Comparison of ENCODE assay signal across 30 mouse cellular contexts in the genomic region with DNA sequence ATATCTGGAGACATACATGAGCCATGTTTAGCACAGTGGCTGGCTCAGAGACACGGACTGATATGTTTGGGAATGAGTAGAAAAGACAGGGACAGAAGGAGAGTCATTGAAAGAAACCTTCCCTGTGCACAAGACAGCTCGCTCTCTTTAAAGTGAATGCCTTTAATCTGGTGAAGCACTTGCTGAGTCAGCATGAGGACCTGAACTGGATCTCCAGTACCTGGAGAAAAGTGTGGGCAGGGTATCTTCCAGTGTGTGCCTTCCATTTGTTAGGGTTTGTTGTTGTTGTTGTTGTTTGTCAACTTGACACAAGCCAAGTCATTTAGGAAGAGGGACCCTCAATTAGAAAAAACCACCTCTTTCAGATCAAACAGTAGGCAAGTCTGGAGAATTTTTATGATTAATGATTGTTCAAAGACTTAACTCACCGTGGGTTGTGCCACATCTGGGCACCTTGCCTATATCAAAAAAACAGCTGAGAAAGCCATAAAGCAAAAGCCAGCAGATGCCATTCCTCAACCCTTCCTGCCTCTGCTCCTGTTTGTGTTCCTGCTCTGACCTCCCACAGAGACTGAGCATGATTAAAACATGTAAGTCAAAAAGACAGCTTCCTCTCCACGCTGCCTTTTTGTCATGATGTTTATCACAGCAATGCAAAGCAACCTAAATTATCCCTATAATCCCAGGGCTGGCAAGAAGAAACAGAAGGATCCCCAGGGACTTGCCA. TPM values are rescaled to one million over a fixed set of nuclear protein-coding genes. Genes with fewer than 3 reads are reported as not detected.
DNase-seq lines count a peak whose midpoint lies in the region; ATAC-seq and TF ChIP-seq lines count a peak whose summit lies in the region.
"Had no signal": no experiment of that assay in that cellular context is flagged by ENCODE, and none has a peak within 500 bp of the region (broad histone marks: within the 10 kb centered on the region; RNA-seq: fewer than 3 reads in every experiment).

No protein-coding gene starts in this region.

- H3K4me3 ChIP-seq in kidney, embryonic 14.5 days (ENCODE audit: low read length): no peak overlapping the region
- 0 out of 2 replicates have a peak overlapping the region, but pooled peaks have one; percentile 8 for H3K4me3 ChIP-seq in liver, embryonic 16.5 days (ENCODE audit: low read depth, low read length)
- H3K4me3 ChIP-seq in liver, embryonic 12.5 days: no peak overlapping the region
- H3K4me3 ChIP-seq in layer of hippocampus, adult 2 months: no peak overlapping the region
- H3K4me3 ChIP-seq: forebrain, embryonic 10.5 days; heart, embryonic 12.5 days; midbrain, embryonic 10.5 days had no signal

- H3K36me3 ChIP-seq in kidney, embryonic 14.5 days (ENCODE audit: control insufficient read depth, insufficient read depth, low read length): no peaks in the 10 kb centered on the region
- no peaks in the 10 kb centered on the region for H3K36me3 ChIP-seq in liver, embryonic 16.5 days (ENCODE audit: control insufficient read depth, insufficient read depth)
- no peaks in the 10 kb centered on the region for H3K36me3 ChIP-seq in liver, embryonic 12.5 days
- H3K36me3 ChIP-seq: forebrain, embryonic 10.5 days; heart, embryonic 12.5 days; midbrain, embryonic 10.5 days had no signal

- peak; percentile 39 for DNase-seq in kidney, adult 18-20 months
- DNase-seq in kidney, postnatal 25 days: peak; percentile 56 to 62
- DNase-seq in layer of hippocampus, adult 2 months (ENCODE audit: low spot score in 2 of 2): no peak
- no peak for DNase-seq in yolk sac, embryonic 10.5 days (ENCODE audit: low spot score)
- DNase-seq: cerebellum, adult 18-20 months; cerebellum, postnatal 14 days; forebrain, postnatal 0 days; gastrocnemius, postnatal 14 days; heart, adult 18-20 months; lung, embryonic 14.5 days had no signal

- TF ChIP-seq CTCF in layer of hippocampus, adult 2 months (conservative IDR thresholded peaks at IDR 0.05): no peak

- H3K9me3 ChIP-seq in kidney, embryonic 14.5 days (ENCODE audit: control insufficient read depth, low read length): no peaks in the 10 kb centered on the region
- no peaks in the 10 kb centered on the region for H3K9me3 ChIP-seq in liver, embryonic 16.5 days (replicated peaks; ENCODE audit: control insufficient read depth, low read length)
- H3K9me3 ChIP-seq in liver, embryonic 12.5 days (replicated peaks): no peaks in the 10 kb centered on the region
- H3K9me3 ChIP-seq: forebrain, embryonic 10.5 days; heart, embryonic 12.5 days; midbrain, embryonic 10.5 days had no signal

- H3K27me3 ChIP-seq in kidney, embryonic 14.5 days (ENCODE audit: control insufficient read depth, insufficient read depth, low read length): no peaks in the 10 kb centered on the region
- no peaks in the 10 kb centered on the region for H3K27me3 ChIP-seq in liver, embryonic 16.5 days (ENCODE audit: control insufficient read depth, insufficient read depth, low read depth, low read length)
- H3K27me3 ChIP-seq in liver, embryonic 12.5 days (replicated peaks): no peaks in the 10 kb centered on the region
- H3K27me3 ChIP-seq: heart, embryonic 12.5 days had no signal

- no peak overlapping the region for H3K9ac ChIP-seq in kidney, embryonic 14.5 days (ENCODE audit: low read depth, low read length)
- no peak overlapping the region for H3K9ac ChIP-seq in liver, embryonic 16.5 days (ENCODE audit: low read depth, low read length)
- H3K9ac ChIP-seq in liver, embryonic 12.5 days: no peak overlapping the region
- H3K9ac ChIP-seq: forebrain, postnatal 0 days; heart, embryonic 12.5 days; lung, embryonic 14.5 days had no signal

- no peak overlapping the region for H3K27ac ChIP-seq in kidney, embryonic 14.5 days (ENCODE audit: low read depth, low read length)
- no peak overlapping the region for H3K27ac ChIP-seq in liver, embryonic 16.5 days (ENCODE audit: low read length)
- H3K27ac ChIP-seq in liver, embryonic 12.5 days: no peak overlapping the region
- H3K27ac ChIP-seq in layer of hippocampus, adult 2 months: no peak overlapping the region
- H3K27ac ChIP-seq: forebrain, embryonic 10.5 days; hindbrain, postnatal 0 days; macrophage; midbrain, embryonic 10.5 days had no signal

- ATAC-seq in kidney, embryonic 14.5 days (ENCODE audit: low FRiP score, low TSS enrichment): no peak
- no peak for ATAC-seq in liver, embryonic 16.5 days (ENCODE audit: low read depth)
- ATAC-seq in liver, embryonic 12.5 days: no peak
- ATAC-seq: forebrain, postnatal 0 days; hindbrain, postnatal 0 days; intestine, embryonic 16.5 days had no signal

- no peaks in the 10 kb centered on the region for H3K4me1 ChIP-seq in kidney, embryonic 14.5 days (ENCODE audit: control insufficient read depth, insufficient read depth, low read length)
- no peaks in the 10 kb centered on the region for H3K4me1 ChIP-seq in liver, embryonic 16.5 days (ENCODE audit: control insufficient read depth, low read depth, low read length)
- H3K4me1 ChIP-seq in liver, embryonic 12.5 days: no peaks in the 10 kb centered on the region
- H3K4me1 ChIP-seq: forebrain, embryonic 10.5 days; heart, embryonic 12.5 days; midbrain, embryonic 10.5 days had no signal

- 51% methylated on average over 4 of the region's 4 CpGs for WGBS in kidney, embryonic 14.5 days
- WGBS in liver, embryonic 16.5 days (ENCODE audit: insufficient replicate concordance): 39% methylated on average over 4 of the region's 4 CpGs
- 36% methylated on average over 4 of the region's 4 CpGs for WGBS in liver, embryonic 12.5 days (ENCODE audit: insufficient replicate concordance)

- H3K4me2 ChIP-seq in kidney, embryonic 14.5 days (replicated peaks; ENCODE audit: low read depth, low read length): no peak overlapping the region
- peak overlapping the region; percentile 6 for H3K4me2 ChIP-seq in liver, embryonic 16.5 days (ENCODE audit: low read depth, low read length)
- H3K4me2 ChIP-seq in liver, embryonic 12.5 days: no peak overlapping the region
- H3K4me2 ChIP-seq: heart, embryonic 12.5 days; lung, embryonic 14.5 days had no signal

RNA-seq across cellular contexts. Expression of a gene that starts 11.5 kb away (rescaled TPM):
- 0.14 and 0.35 TPM in 2 replicates for polyA plus RNA-seq in kidney, embryonic 14.5 days (2014; fragmentation: Nextera tagmentation; extraction: Ambion mirVana)
- polyA plus RNA-seq in liver, embryonic 16.5 days (2015; fragmentation: Nextera tagmentation; extraction: Ambion mirVana): 15.5 and 16.7 TPM in 2 replicates
- polyA plus RNA-seq in liver, embryonic 12.5 days (2016; fragmentation: Nextera tagmentation; extraction: Ambion mirVana): 0.17 and 0.39 TPM in 2 replicates
- total RNA-seq in layer of hippocampus, adult 2 months (2021): not detected
- total RNA-seq: forebrain, postnatal 0 days; gastrocnemius, postnatal 14 days; heart, postnatal 10 days; hindbrain, postnatal 0 days; layer of hippocampus, adult 8-10 months; left cerebral cortex, postnatal 14 days; midbrain, postnatal 0 days had no signal
- polyA plus RNA-seq: C2C12; embryonic facial prominence, embryonic 11.5 days; forebrain, embryonic 10.5 days; forebrain, postnatal 0 days; heart, embryonic 12.5 days; hindbrain, embryonic 11.5 days; hindbrain, postnatal 0 days; macrophage; midbrain, embryonic 10.5 days; midbrain, postnatal 0 days; neural tube, embryonic 14.5 days; spleen, adult 2 months; testis, adult 2 months; urinary bladder, adult 2 months had no signal

Comparison
In these comparisons a context has a peak if more than half of its experiments do, and no peak if none do; other contexts are left out.
1. RNA of a gene that starts 11.5 kb away (polyA plus RNA-seq): 15.5 to 16.7 TPM in liver, embryonic 16.5 days; 0.14 to 0.35 TPM in kidney, embryonic 14.5 days and 0.17 to 0.39 TPM in liver, embryonic 12.5 days; every median in the first group is over 10 times any median in the second.
2. DNase-seq: peak in kidney, adult 18-20 months (single experiment) and kidney, postnatal 25 days (2 of 2); none in layer of hippocampus, adult 2 months (0 of 2) and yolk sac, embryonic 10.5 days (single experiment).